Mouse (Mus musculus): ENCODE measurements around the gene Tmem175. TPM values are rescaled to one million over a fixed set of nuclear protein-coding genes. Genes with fewer than 3 reads are reported as not detected.

The Tmem175 gene
- polyA plus RNA-seq, 1 experiment from 2014 or later, result 7.3 TPM

GRCm38 (mm10) chr5:108679909-108680308, 50.3 kb downstream of the Tmem175 start:
- H3K9me3 ChIP-seq (ENCODE audit: low read length), result no peaks in the 10 kb centered on the region
- no peak overlapping the region for H3K9ac ChIP-seq (replicated peaks)
- peaks cover 27% of the 10 kb centered on the region for H3K4me1 ChIP-seq (ENCODE audit: insufficient read depth)
- H3K4me2 ChIP-seq (ENCODE audit: low read depth, low read length), result no peak overlapping the region
- no peak overlapping the region for H3K27ac ChIP-seq (ENCODE audit: low read depth)
- H3K27me3 ChIP-seq (ENCODE audit: insufficient read depth, low read length), result no peaks in the 10 kb centered on the region
- DNase-seq (no peak), ATAC-seq (no peak)
- 38% methylated on average over 3 of the region's 3 CpGs for WGBS (ENCODE audit: insufficient replicate concordance)
- no peaks in the 10 kb centered on the region; the same call in 1 of the 2 replicates for H3K36me3 ChIP-seq (replicated peaks; ENCODE audit: insufficient read depth, low read length)
- TF ChIP-seq EP300 (IDR thresholded peaks at IDR 0.05; ENCODE audit: low read depth) (no peak), CTCF (IDR thresholded peaks at IDR 0.05; ENCODE audit: low read depth) (peak; percentile 69)
- H3K4me3 ChIP-seq (ENCODE audit: low read depth, low read length), result no peak overlapping the region

GRCm38 (mm10) chr5:108680871-108681270, 51.3 kb downstream of the Tmem175 start:
- TF ChIP-seq EP300 (IDR thresholded peaks at IDR 0.05; ENCODE audit: low read depth), result no peak
- TF ChIP-seq CTCF (IDR thresholded peaks at IDR 0.05; ENCODE audit: low read depth), result no peak
- Histone ChIP-seq H3K4me3 (ENCODE audit: low read depth, low read length) (no peak overlapping the region), H3K27me3 (ENCODE audit: insufficient read depth, low read length) (no peaks in the 10 kb centered on the region), H3K27ac (ENCODE audit: low read depth) (no peak overlapping the region), H3K36me3 (replicated peaks; ENCODE audit: insufficient read depth, low read length) (no peaks in the 10 kb centered on the region; the same call in 1 of the 2 replicates), H3K4me1 (ENCODE audit: insufficient read depth) (peaks cover 22% of the 10 kb centered on the region), H3K9me3 (ENCODE audit: low read length) (no peaks in the 10 kb centered on the region), H3K9ac (replicated peaks) (no peak overlapping the region), H3K4me2 (ENCODE audit: low read depth, low read length) (no peak overlapping the region)
- no peak for DNase-seq
- 87% methylated on average over 6 of the region's 6 CpGs for WGBS (ENCODE audit: insufficient replicate concordance)
- no peak for ATAC-seq

- WGBS (ENCODE audit: insufficient replicate concordance), result 79% methylated on average over 5 of the region's 5 CpGs
- DNase-seq, result no peak
- H3K27ac ChIP-seq (ENCODE audit: low read depth), result no peak overlapping the region
- TF ChIP-seq EP300 (IDR thresholded peaks at IDR 0.05; ENCODE audit: low read depth) (no peak), CTCF (IDR thresholded peaks at IDR 0.05; ENCODE audit: low read depth) (no peak)
- ATAC-seq, result no peak
- no peaks in the 10 kb centered on the region for H3K9me3 ChIP-seq (ENCODE audit: low read length)
- no peak overlapping the region for H3K9ac ChIP-seq (replicated peaks)
- no peaks in the 10 kb centered on the region for H3K36me3 ChIP-seq (replicated peaks; ENCODE audit: insufficient read depth, low read length)
- no peak overlapping the region for H3K4me3 ChIP-seq (ENCODE audit: low read depth, low read length)
- H3K4me1 ChIP-seq (ENCODE audit: insufficient read depth), result peaks cover 12% of the 10 kb centered on the region
- 0 out of 2 replicates have a peak, but pooled peaks cover 3% of the 10 kb centered on the region for H3K27me3 ChIP-seq (ENCODE audit: insufficient read depth, low read length)
- no peak overlapping the region for H3K4me2 ChIP-seq (ENCODE audit: low read depth, low read length)
These were observed 59.5 kb downstream of the Tmem175 start for GRCm38 (mm10) chr5:108689091-108689490.

- Histone ChIP-seq H3K9ac (replicated peaks) (no peak overlapping the region), H3K27ac (ENCODE audit: low read depth) (no peak overlapping the region), H3K4me1 (ENCODE audit: insufficient read depth) (peaks cover 19% of the 10 kb centered on the region), H3K9me3 (ENCODE audit: low read length) (no peaks in the 10 kb centered on the region), H3K4me3 (ENCODE audit: low read depth, low read length) (no peak overlapping the region), H3K27me3 (ENCODE audit: insufficient read depth, low read length) (0 out of 2 replicates have a peak, but pooled peaks cover 3% of the 10 kb centered on the region), H3K36me3 (replicated peaks; ENCODE audit: insufficient read depth, low read length) (no peaks in the 10 kb centered on the region), H3K4me2 (ENCODE audit: low read depth, low read length) (no peak overlapping the region)
- ATAC-seq (no peak), DNase-seq (no peak)
- WGBS (ENCODE audit: insufficient replicate concordance), result 66% methylated on average over 4 of the region's 4 CpGs
- no peak for TF ChIP-seq EP300 (IDR thresholded peaks at IDR 0.05; ENCODE audit: low read depth)
- peak; percentile 53 for TF ChIP-seq CTCF (IDR thresholded peaks at IDR 0.05; ENCODE audit: low read depth)
These were observed 61.6 kb downstream of the Tmem175 start for GRCm38 (mm10) chr5:108691152-108691551.

GRCm38 (mm10) chr5:108692271-108692670, 62.7 kb downstream of the Tmem175 start, which contains the start of gene Fgfrl1:
TSS of gene Fgfrl1 (plus strand) at chr5:108692382.
- peak; percentile 89 for DNase-seq
- Histone ChIP-seq H3K9ac (replicated peaks) (peak within 1 kb of the TSS; percentile 46), H3K36me3 (replicated peaks; ENCODE audit: insufficient read depth, low read length) (no peaks in the 10 kb centered on the region), H3K9me3 (ENCODE audit: low read length) (no peaks in the 10 kb centered on the region), H3K4me2 (ENCODE audit: low read depth, low read length) (peak within 1 kb of the TSS; percentile 100), H3K27ac (ENCODE audit: low read depth) (no peak within 1 kb of the TSS), H3K4me3 (ENCODE audit: low read depth, low read length) (peak within 1 kb of the TSS; percentile 78), H3K27me3 (ENCODE audit: insufficient read depth, low read length) (0 out of 2 replicates have a peak, but pooled peaks cover 3% of the 10 kb centered on the region), H3K4me1 (ENCODE audit: insufficient read depth) (peaks cover 19% of the 10 kb centered on the region)
- TF ChIP-seq CTCF (IDR thresholded peaks at IDR 0.05; ENCODE audit: low read depth) (peak; percentile 73), EP300 (IDR thresholded peaks at IDR 0.05; ENCODE audit: low read depth) (no peak)
- ATAC-seq, result peak; percentile 33
- 1% methylated on average over 16 of the region's 18 CpGs for WGBS (ENCODE audit: insufficient replicate concordance)

GRCm38 (mm10) chr5:108693872-108694288, 64.3 kb downstream of the Tmem175 start:
- DNase-seq (peak; percentile 95), ATAC-seq (peak; percentile 96)
- peak overlapping the region; percentile 78 for H3K9ac ChIP-seq (replicated peaks)
- TF ChIP-seq CTCF (IDR thresholded peaks at IDR 0.05; ENCODE audit: low read depth) (no peak), EP300 (IDR thresholded peaks at IDR 0.05; ENCODE audit: low read depth) (no peak)
- H3K27me3 ChIP-seq (ENCODE audit: insufficient read depth, low read length), result 0 out of 2 replicates have a peak, but pooled peaks cover 3% of the 10 kb centered on the region
- peak overlapping the region; percentile 39; the same call in 1 of the 2 replicates for H3K27ac ChIP-seq (ENCODE audit: low read depth)
- H3K4me3 ChIP-seq (ENCODE audit: low read depth, low read length), result peak overlapping the region; percentile 78
- H3K4me2 ChIP-seq (ENCODE audit: low read depth, low read length), result peak overlapping the region; percentile 100
- H3K9me3 ChIP-seq (ENCODE audit: low read length), result no peaks in the 10 kb centered on the region
- WGBS (ENCODE audit: insufficient replicate concordance), result under 1% methylated on average over 29 of the region's 43 CpGs
- peaks cover 19% of the 10 kb centered on the region for H3K4me1 ChIP-seq (ENCODE audit: insufficient read depth)
- no peaks in the 10 kb centered on the region for H3K36me3 ChIP-seq (replicated peaks; ENCODE audit: insufficient read depth, low read length)
